In the genomic region with DNA sequence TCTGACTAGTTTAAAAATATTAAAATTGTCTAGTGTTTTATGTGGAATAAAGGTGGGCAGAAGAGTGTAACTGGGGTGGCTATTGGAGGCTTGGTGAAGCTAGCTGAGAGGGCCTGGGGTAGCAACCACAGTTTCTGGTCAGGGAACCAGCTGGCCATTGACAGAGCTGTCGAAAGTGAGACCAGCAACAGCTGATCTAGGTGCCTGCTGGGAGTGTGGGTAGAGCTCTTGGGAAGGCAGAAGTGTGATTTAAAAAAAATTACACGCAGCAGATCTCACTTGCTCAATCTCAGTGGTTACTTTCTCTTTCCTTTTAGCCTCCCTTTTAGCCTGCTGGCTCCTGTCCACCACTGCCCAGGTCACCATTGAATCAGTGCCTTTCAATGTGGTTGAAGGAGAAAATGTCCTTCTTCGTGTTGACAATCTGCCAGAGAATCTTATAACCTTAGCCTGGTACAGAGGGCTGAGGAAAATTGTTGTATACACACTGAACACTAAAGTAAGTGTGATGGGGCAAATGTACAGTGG, we compare ENCODE assay signal across 29 mouse cellular contexts. TPM values are rescaled to one million over a fixed set of nuclear protein-coding genes. Genes with fewer than 3 reads are reported as not detected.
DNase-seq lines count a peak whose midpoint lies in the region; ATAC-seq and TF ChIP-seq lines count a peak whose summit lies in the region.
"Had no signal": no experiment of that assay in that cellular context is flagged by ENCODE, and none has a peak within 500 bp of the region (broad histone marks: within the 10 kb centered on the region; RNA-seq: fewer than 3 reads in every experiment).

No protein-coding gene starts in this region.

- no peak for TF ChIP-seq CTCF in CH12.LX (conservative IDR thresholded peaks at IDR 0.05 in 1 of 2, IDR thresholded peaks at IDR 0.05 in 1 of 2; ENCODE audit: low read depth in 2 of 2, low read length in 2 of 2)
- TF ChIP-seq CTCF in lung, postnatal 0 days (IDR thresholded peaks at IDR 0.05): no peak

- no peak overlapping the region for H3K4me3 ChIP-seq in CH12.LX (replicated peaks in 1 of 3; ENCODE audit: low read depth in 2 of 3, low read length in 2 of 3, poor library complexity in 1 of 3)
- no peak overlapping the region for H3K4me3 ChIP-seq in lung, postnatal 0 days (ENCODE audit: low read depth, low read length)
- H3K4me3 ChIP-seq: heart, adult 2 months; hindbrain, embryonic 15.5 days; intestine, embryonic 15.5 days; left cerebral cortex, adult 2 months; limb, embryonic 12.5 days; liver, embryonic 15.5 days; midbrain, embryonic 13.5 days; neural tube, embryonic 13.5 days had no signal

- no peak overlapping the region for H3K4me2 ChIP-seq in CH12.LX (ENCODE audit: insufficient read depth, low read depth, poor library complexity, severe bottlenecking)
- no peak overlapping the region for H3K4me2 ChIP-seq in lung, postnatal 0 days (replicated peaks; ENCODE audit: low read depth, low read length)
- H3K4me2 ChIP-seq: hindbrain, embryonic 15.5 days; intestine, embryonic 15.5 days; limb, embryonic 12.5 days; liver, embryonic 15.5 days; midbrain, embryonic 13.5 days; neural tube, embryonic 13.5 days had no signal

- TF ChIP-seq RAD21 in CH12.LX (IDR thresholded peaks at IDR 0.05; ENCODE audit: low read depth, low read length): no peak

- dilution Hi-C loops in CH12.LX (cut with MboI; ENCODE audit: extremely low pct_ligation_motif_present, extremely low pct_unique_long_range_greater_than_20kb, low sequenced_read_pairs): no loop called here

- no peaks in the 10 kb centered on the region for H3K36me3 ChIP-seq in CH12.LX (replicated peaks in 1 of 2; ENCODE audit: control insufficient read depth in 1 of 2, insufficient read depth in 1 of 2, low read length in 1 of 2)
- no peaks in the 10 kb centered on the region for H3K36me3 ChIP-seq in lung, postnatal 0 days (ENCODE audit: insufficient read depth, low read length)
- H3K36me3 ChIP-seq: hindbrain, embryonic 15.5 days; intestine, embryonic 15.5 days; limb, embryonic 12.5 days; liver, embryonic 15.5 days; midbrain, embryonic 13.5 days; neural tube, embryonic 13.5 days had no signal

- WGBS in lung, postnatal 0 days: 41% methylated on average over 3 of the region's 3 CpGs

- H3K9me3 ChIP-seq in CH12.LX (replicated peaks; ENCODE audit: low read length): no peaks in the 10 kb centered on the region
- H3K9me3 ChIP-seq in lung, postnatal 0 days (ENCODE audit: low read length): no peaks in the 10 kb centered on the region
- H3K9me3 ChIP-seq: hindbrain, embryonic 15.5 days; intestine, embryonic 15.5 days; limb, embryonic 12.5 days; liver, embryonic 15.5 days; neural tube, embryonic 13.5 days had no signal

- no peaks in the 10 kb centered on the region for H3K79me2 ChIP-seq in CH12.LX (replicated peaks; ENCODE audit: control insufficient read depth, extremely low read depth, insufficient read depth, poor library complexity, severe bottlenecking)

- H3K27me3 ChIP-seq in CH12.LX (replicated peaks): peaks cover 87% of the 10 kb centered on the region
- no peaks in the 10 kb centered on the region for H3K27me3 ChIP-seq in lung, postnatal 0 days (replicated peaks; ENCODE audit: insufficient read depth, low read length)
- H3K27me3 ChIP-seq: hindbrain, embryonic 15.5 days; intestine, embryonic 15.5 days; limb, embryonic 12.5 days; liver, embryonic 15.5 days; midbrain, embryonic 13.5 days; neural tube, embryonic 13.5 days; Patski had no signal

- no peaks in the 10 kb centered on the region for H3K4me1 ChIP-seq in CH12.LX (ENCODE audit: control insufficient read depth in 1 of 2, insufficient read depth in 2 of 2)
- no peaks in the 10 kb centered on the region for H3K4me1 ChIP-seq in lung, postnatal 0 days (ENCODE audit: insufficient read depth, low read depth, low read length)
- H3K4me1 ChIP-seq: hindbrain, embryonic 15.5 days; intestine, embryonic 15.5 days; limb, embryonic 12.5 days; liver, embryonic 15.5 days; midbrain, embryonic 13.5 days; neural tube, embryonic 13.5 days had no signal

- TF ChIP-seq EP300 in CH12.LX (IDR thresholded peaks at IDR 0.05; ENCODE audit: low read length): no peak
- TF ChIP-seq EP300 in lung, postnatal 0 days (IDR thresholded peaks at IDR 0.05): no peak

- no peak overlapping the region for H3K27ac ChIP-seq in CH12.LX (ENCODE audit: insufficient read depth, low read depth)
- H3K27ac ChIP-seq in lung, postnatal 0 days (ENCODE audit: low read length): no peak overlapping the region
- H3K27ac ChIP-seq: heart, adult 2 months; hindbrain, embryonic 15.5 days; intestine, embryonic 15.5 days; left cerebral cortex, adult 2 months; limb, embryonic 12.5 days; liver, embryonic 15.5 days; midbrain, embryonic 13.5 days; neural tube, embryonic 13.5 days had no signal

- no peak overlapping the region for H3K9ac ChIP-seq in CH12.LX (ENCODE audit: insufficient read depth, low read depth)
- no peak overlapping the region for H3K9ac ChIP-seq in lung, postnatal 0 days (replicated peaks; ENCODE audit: low read depth)
- H3K9ac ChIP-seq: forebrain, postnatal 0 days; hindbrain, embryonic 15.5 days; intestine, embryonic 15.5 days; limb, embryonic 12.5 days; liver, embryonic 15.5 days; midbrain, embryonic 13.5 days; neural tube, embryonic 13.5 days had no signal

- peak; percentile 72 for DNase-seq in cerebellum, adult 9-10 months
- DNase-seq in cerebellum, adult 11 months: no peak
- DNase-seq in CH12.LX (ENCODE audit: extremely low read depth) (no peak), adipocyte (ENCODE audit: low spot score) (peak; percentile 26)
- DNase-seq in cerebellum, adult 9-11 months: peak; percentile 67
- DNase-seq in gastrocnemius, adult 8-10 months (ENCODE audit: low spot score in 2 of 2): no peak
- no peak for DNase-seq in lung, postnatal 0 days (ENCODE audit: low spot score)
- DNase-seq: embryo, embryonic 11 days; forebrain, postnatal 0 days; gastrocnemius, postnatal 10 days; heart, adult 2 months; heart, postnatal 4 days; kidney, postnatal 36 days; layer of hippocampus, adult 9-11 months; lung, postnatal 14 days; right cerebral cortex, adult 18-20 months; thymus, postnatal 25 days had no signal

- in situ Hi-C loops in CH12.LX (cut with MboI; ENCODE audit: low pct_ligation_motif_present, low pct_unique_long_range_greater_than_20kb, low sequenced_read_pairs): no loop called here

- ATAC-seq in lung, postnatal 0 days: no peak
- ATAC-seq: forebrain, postnatal 0 days; intestine, embryonic 15.5 days; midbrain, embryonic 13.5 days; Patski had no signal

- no peak for TF ChIP-seq POLR2A in CH12.LX (IDR thresholded peaks at IDR 0.05; ENCODE audit: low read depth, low read length)

TF ChIP-seq in CH12.LX, 34 proteins besides CTCF, POLR2A, EP300 and RAD21:
- TF ChIP-seq E2F4 (IDR thresholded peaks at IDR 0.05; ENCODE audit: insufficient replicate concordance, low read depth, low read length): no peak
- TF ChIP-seq MAFK (IDR thresholded peaks at IDR 0.05; ENCODE audit: insufficient replicate concordance, low read length): no peak
- TF ChIP-seq ZKSCAN1 (IDR thresholded peaks at IDR 0.05; ENCODE audit: borderline replicate concordance, low read depth, low read length): no peak
- TF ChIP-seq ETS1 (conservative IDR thresholded peaks at IDR 0.05; ENCODE audit: low read depth, low read length): peak; percentile 51
- TF ChIP-seq USF2 (conservative IDR thresholded peaks at IDR 0.05; ENCODE audit: low read depth, low read length): no peak

RNA-seq across cellular contexts. Expression of gene Psg16, which starts 16.3 kb away (rescaled TPM):
- total RNA-seq in CH12.LX (2012; rRNA removed): not detected in 2 replicates
- not detected in 2 replicates for total RNA-seq in CH12.LX (2014; rRNA removed)
- 0.27 TPM in 2 replicates for polyA plus RNA-seq in CH12.LX (2012; ENCODE audit: insufficient read length, low read depth)
- under 1 TPM in 2 of 4 experiments, not detected in 2; 0.09 to 0.15 TPM for total RNA-seq in gastrocnemius, adult 8-10 months (2022)
- polyA plus RNA-seq in lung, postnatal 0 days (2015; fragmentation: Nextera tagmentation; extraction: Ambion mirVana): 0.18 and 0.21 TPM in 2 replicates
- polyA plus RNA-seq: heart, adult 2 months; small intestine, adult 2 months had no signal

RNA-seq across cellular contexts. Expression of gene Hif3a, which starts 27.9 kb away (rescaled TPM):
- total RNA-seq in CH12.LX (2012; rRNA removed): under 0.01 and 0.08 TPM in 2 replicates
- total RNA-seq in CH12.LX (2014; rRNA removed): 0.03 and 0.05 TPM in 2 replicates
- 0.49 and 0.52 TPM in 2 replicates for polyA plus RNA-seq in CH12.LX (2012; ENCODE audit: insufficient read length, low read depth)
- total RNA-seq in gastrocnemius, adult 8-10 months (2022): 1 to 10 TPM in 2 of 4 experiments, under 1 TPM in 2; 0.75 to 1.7 (median 1.00) TPM
- polyA plus RNA-seq in lung, postnatal 0 days (2015; fragmentation: Nextera tagmentation; extraction: Ambion mirVana): 5.3 and 8.2 TPM in 2 replicates

RNA-seq across cellular contexts. Expression of gene Ceacam3, which starts 60.0 kb away (rescaled TPM):
- not detected in 2 replicates for total RNA-seq in CH12.LX (2012; rRNA removed)
- total RNA-seq in CH12.LX (2014; rRNA removed): not detected in 2 replicates
- polyA plus RNA-seq in CH12.LX (2012; ENCODE audit: insufficient read length, low read depth): not detected in 2 replicates
- total RNA-seq in gastrocnemius, adult 8-10 months (2022): not detected
- polyA plus RNA-seq in lung, postnatal 0 days (2015; fragmentation: Nextera tagmentation; extraction: Ambion mirVana): not detected in 2 replicates
- total RNA-seq: gastrocnemius, postnatal 10 days; heart, adult 2 months; heart, postnatal 4 days; megakaryocyte, adult 5-6 weeks had no signal
- polyA plus RNA-seq: forebrain, postnatal 0 days; heart, adult 2 months; heart, embryonic 14.5 days; hindbrain, embryonic 15.5 days; intestine, embryonic 15.5 days; kidney, embryonic 14.5 days; limb, embryonic 12.5 days; liver, embryonic 15.5 days; midbrain, embryonic 13.5 days; neural tube, embryonic 13.5 days; Patski; small intestine, adult 2 months had no signal

Comparison
In these comparisons a context has a peak if more than half of its experiments do, and no peak if none do; other contexts are left out.
1. DNase-seq: peak in cerebellum, adult 9-10 months (single experiment), adipocyte (single experiment) and cerebellum, adult 9-11 months (single experiment); none in cerebellum, adult 11 months (single experiment), CH12.LX (single experiment), gastrocnemius, adult 8-10 months (0 of 2) and lung, postnatal 0 days (single experiment).